Mouse (Mus musculus): ENCODE results near the gene Rhot1. TPM values are rescaled to one million over a fixed set of nuclear protein-coding genes. Genes with fewer than 3 reads are reported as not detected.
"Not testable (repeated sequence)": the region's sequence is repeated elsewhere in the genome, so short reads cannot be mapped to it uniquely, and the experiment has no call there.

Rhot1 gene
- polyA plus RNA-seq, 1 experiment: 15.5 TPM

- Histone ChIP-seq H3K27ac (ENCODE audit: control insufficient read depth, insufficient read depth, low read depth, low read length, poor library complexity) (no peak overlapping the region), H3K4me3 (replicated peaks; ENCODE audit: control insufficient read depth, low read depth, low read length) (no peak overlapping the region), H3K4me1 (ENCODE audit: control insufficient read depth, insufficient read depth, low read length) (no peaks in the 10 kb centered on the region)
- 75% methylated on average over 1 of the region's 1 CpGs for WGBS
- peak; percentile 53 for TF ChIP-seq CTCF (IDR thresholded peaks at IDR 0.05; ENCODE audit: control insufficient read depth, insufficient read depth, low read length)
- no peak for TF ChIP-seq POLR2A (IDR thresholded peaks at IDR 0.05; ENCODE audit: borderline replicate concordance, control insufficient read depth, low read depth, low read length)
These were observed 8.5 kb upstream of the Rhot1 start for GRCm38 (mm10) chr11:80200326-80200725.

- WGBS: 86% methylated on average over 6 of the region's 6 CpGs
- H3K27ac ChIP-seq (ENCODE audit: control insufficient read depth, insufficient read depth, low read depth, low read length, poor library complexity): no peak overlapping the region
- H3K4me1 ChIP-seq (ENCODE audit: control insufficient read depth, insufficient read depth, low read length): no peaks in the 10 kb centered on the region
- H3K4me3 ChIP-seq (replicated peaks; ENCODE audit: control insufficient read depth, low read depth, low read length): no peak overlapping the region
- TF ChIP-seq POLR2A (IDR thresholded peaks at IDR 0.05; ENCODE audit: borderline replicate concordance, control insufficient read depth, low read depth, low read length): no peak
These were observed 6.5 kb upstream of the Rhot1 start for GRCm38 (mm10) chr11:80202296-80202695.

- no peak for TF ChIP-seq CTCF (IDR thresholded peaks at IDR 0.05; ENCODE audit: control insufficient read depth, insufficient read depth, low read length)
- no peak overlapping the region for H3K4me3 ChIP-seq (replicated peaks; ENCODE audit: control insufficient read depth, low read depth, low read length)
- no peak overlapping the region for H3K27ac ChIP-seq (ENCODE audit: control insufficient read depth, insufficient read depth, low read depth, low read length, poor library complexity)
- H3K4me1 ChIP-seq (ENCODE audit: control insufficient read depth, insufficient read depth, low read length): no peaks in the 10 kb centered on the region
- WGBS: 76% methylated on average over 3 of the region's 3 CpGs
These were observed 4.8 kb upstream of the Rhot1 start for GRCm38 (mm10) chr11:80204037-80204436.

- H3K4me3 ChIP-seq (replicated peaks; ENCODE audit: control insufficient read depth, low read depth, low read length): no peak overlapping the region
- no peaks in the 10 kb centered on the region for H3K4me1 ChIP-seq (ENCODE audit: control insufficient read depth, insufficient read depth, low read length)
- 72% methylated on average over 5 of the region's 5 CpGs for WGBS
- TF ChIP-seq CTCF (IDR thresholded peaks at IDR 0.05; ENCODE audit: control insufficient read depth, insufficient read depth, low read length) (no peak), POLR2A (IDR thresholded peaks at IDR 0.05; ENCODE audit: borderline replicate concordance, control insufficient read depth, low read depth, low read length) (no peak)
- H3K27ac ChIP-seq (ENCODE audit: control insufficient read depth, insufficient read depth, low read depth, low read length, poor library complexity): no peak overlapping the region
These were observed 3.9 kb upstream of the Rhot1 start for GRCm38 (mm10) chr11:80204941-80205340.

- H3K4me3 ChIP-seq (replicated peaks; ENCODE audit: control insufficient read depth, low read depth, low read length): no peak overlapping the region
- no peak for TF ChIP-seq CTCF (IDR thresholded peaks at IDR 0.05; ENCODE audit: control insufficient read depth, insufficient read depth, low read length)
- TF ChIP-seq POLR2A (IDR thresholded peaks at IDR 0.05; ENCODE audit: borderline replicate concordance, control insufficient read depth, low read depth, low read length): no peak
- no peak overlapping the region for H3K27ac ChIP-seq (ENCODE audit: control insufficient read depth, insufficient read depth, low read depth, low read length, poor library complexity)
- no peaks in the 10 kb centered on the region for H3K4me1 ChIP-seq (ENCODE audit: control insufficient read depth, insufficient read depth, low read length)
- WGBS: 40% methylated on average over 7 of the region's 7 CpGs
These were observed 357 bp upstream of the Rhot1 start for GRCm38 (mm10) chr11:80208465-80208859.

GRCm38 (mm10) chr11:80210321-80210720 lies 1.5 kb downstream of the Rhot1 start:
- Histone ChIP-seq H3K4me1 (ENCODE audit: control insufficient read depth, insufficient read depth, low read length) (no peaks in the 10 kb centered on the region), H3K4me3 (replicated peaks; ENCODE audit: control insufficient read depth, low read depth, low read length) (no peak overlapping the region), H3K27ac (ENCODE audit: control insufficient read depth, insufficient read depth, low read depth, low read length, poor library complexity) (no peak overlapping the region)
- 2% methylated on average over 6 of the region's 6 CpGs for WGBS
- no peak for TF ChIP-seq POLR2A (IDR thresholded peaks at IDR 0.05; ENCODE audit: borderline replicate concordance, control insufficient read depth, low read depth, low read length)
- no peak for TF ChIP-seq CTCF (IDR thresholded peaks at IDR 0.05; ENCODE audit: control insufficient read depth, insufficient read depth, low read length)

GRCm38 (mm10) chr11:80212282-80212681 lies 3.5 kb downstream of the Rhot1 start:
- no peak overlapping the region for H3K27ac ChIP-seq (ENCODE audit: control insufficient read depth, insufficient read depth, low read depth, low read length, poor library complexity)
- no peak overlapping the region for H3K4me3 ChIP-seq (replicated peaks; ENCODE audit: control insufficient read depth, low read depth, low read length)
- no peaks in the 10 kb centered on the region for H3K4me1 ChIP-seq (ENCODE audit: control insufficient read depth, insufficient read depth, low read length)
- 85% methylated on average over 2 of the region's 2 CpGs for WGBS
- no peak for TF ChIP-seq POLR2A (IDR thresholded peaks at IDR 0.05; ENCODE audit: borderline replicate concordance, control insufficient read depth, low read depth, low read length)
- TF ChIP-seq CTCF (IDR thresholded peaks at IDR 0.05; ENCODE audit: control insufficient read depth, insufficient read depth, low read length): no peak

- WGBS: 82% methylated on average over 3 of the region's 3 CpGs
- TF ChIP-seq CTCF (IDR thresholded peaks at IDR 0.05; ENCODE audit: control insufficient read depth, insufficient read depth, low read length) (no peak), POLR2A (IDR thresholded peaks at IDR 0.05; ENCODE audit: borderline replicate concordance, control insufficient read depth, low read depth, low read length) (no peak)
These were observed 6.5 kb downstream of the Rhot1 start for GRCm38 (mm10) chr11:80215291-80215690.

GRCm38 (mm10) chr11:80218657-80219293 lies 10.0 kb downstream of the Rhot1 start:
- H3K27ac ChIP-seq (ENCODE audit: control insufficient read depth, insufficient read depth, low read depth, low read length, poor library complexity): no peak overlapping the region
- TF ChIP-seq POLR2A (IDR thresholded peaks at IDR 0.05; ENCODE audit: borderline replicate concordance, control insufficient read depth, low read depth, low read length): no peak
- no peak for TF ChIP-seq CTCF (IDR thresholded peaks at IDR 0.05; ENCODE audit: control insufficient read depth, insufficient read depth, low read length)
- H3K4me1 ChIP-seq (ENCODE audit: control insufficient read depth, insufficient read depth, low read length): no peaks in the 10 kb centered on the region
- H3K4me3 ChIP-seq (replicated peaks; ENCODE audit: control insufficient read depth, low read depth, low read length): no peak overlapping the region
- WGBS: 75% methylated on average over 11 of the region's 11 CpGs

More at GRCm38 (mm10) chr11:80215291-80215690, 6.5 kb downstream of the Rhot1 start:
- Histone ChIP-seq H3K4me3 (replicated peaks; ENCODE audit: control insufficient read depth, low read depth, low read length) (no peak overlapping the region), H3K27ac (ENCODE audit: control insufficient read depth, insufficient read depth, low read depth, low read length, poor library complexity) (no peak overlapping the region), H3K4me1 (ENCODE audit: control insufficient read depth, insufficient read depth, low read length) (no peaks in the 10 kb centered on the region)

- 80% methylated on average over 5 of the region's 5 CpGs for WGBS
- H3K27ac ChIP-seq (ENCODE audit: control insufficient read depth, insufficient read depth, low read depth, low read length, poor library complexity); H3K4me3 ChIP-seq (replicated peaks; ENCODE audit: control insufficient read depth, low read depth, low read length); H3K4me1 ChIP-seq (ENCODE audit: control insufficient read depth, insufficient read depth, low read length): not testable (repeated sequence)
These were observed 21.2 kb downstream of the Rhot1 start for GRCm38 (mm10) chr11:80230066-80230465.

Measured in bone marrow, adult 2 months (tissue).